Mouse (Mus musculus) cerebellum, adult (tissue): ENCODE results near the gene Csf2rb.

Source experiments
- ATAC-seq: cut with Nextera tagmentation; 2 replicates; pipeline ENCODE4 v1.9.2; 2017; ENCODE audit warnings: mild to moderate bottlenecking, moderate library complexity, mixed read lengths; ENCODE audit not compliant: insufficient number of reproducible peaks, low FRiP score, low TSS enrichment

Csf2rb gene

GRCm38 (mm10) chr15:78372796-78373195, 47.2 kb downstream of the Csf2rb start:
- no peak for ATAC-seq

GRCm38 (mm10) chr15:78374204-78374603, 48.7 kb downstream of the Csf2rb start:
- ATAC-seq = no peak

- no peak for ATAC-seq
Observed at GRCm38 (mm10) chr15:78377859-78378258, 52.3 kb downstream of the Csf2rb start.

- no peak for ATAC-seq
Observed at GRCm38 (mm10) chr15:78378556-78378955, 53.0 kb downstream of the Csf2rb start.

- ATAC-seq = no peak
Observed at GRCm38 (mm10) chr15:78380208-78380607, 54.7 kb downstream of the Csf2rb start.

- ATAC-seq = no peak
Observed at GRCm38 (mm10) chr15:78380741-78381140, 55.2 kb downstream of the Csf2rb start.

- ATAC-seq = no peak
Observed at GRCm38 (mm10) chr15:78382115-78382514, 56.6 kb downstream of the Csf2rb start.

- no peak for ATAC-seq
Observed at GRCm38 (mm10) chr15:78383450-78384219, 58.1 kb downstream of the Csf2rb start.

GRCm38 (mm10) chr15:78384220-78385116, 58.9 kb downstream of the Csf2rb start:
- ATAC-seq = no peak

GRCm38 (mm10) chr15:78385564-78385963, 60.0 kb downstream of the Csf2rb start:
- ATAC-seq = no peak

GRCm38 (mm10) chr15:78390855-78391254, 65.3 kb downstream of the Csf2rb start:
- ATAC-seq = no peak

GRCm38 (mm10) chr15:78395478-78395962, 70.0 kb downstream of the Csf2rb start, which contains the start of gene Tex33:
Tex33 (minus strand) TSS chr15:78395912.
- no peak for ATAC-seq

- ATAC-seq = no peak
Observed at GRCm38 (mm10) chr15:78401345-78401744, 75.8 kb downstream of the Csf2rb start.

- ATAC-seq = no peak
Observed at GRCm38 (mm10) chr15:78401921-78402320, 76.4 kb downstream of the Csf2rb start.

GRCm38 (mm10) chr15:78402423-78402822, 76.9 kb downstream of the Csf2rb start:
- ATAC-seq = no peak

GRCm38 (mm10) chr15:78403301-78403741, 77.8 kb downstream of the Csf2rb start:
- no peak for ATAC-seq
